Mouse (Mus musculus): ENCODE measurements around the gene Hist1h3d. TPM values are rescaled to one million over a fixed set of nuclear protein-coding genes. Genes with fewer than 3 reads are reported as not detected.
"Not testable (repeated sequence)": the region's sequence is repeated elsewhere in the genome, so short reads cannot be mapped to it uniquely, and the experiment has no call there.

Gene Hist1h3d
- polyA plus RNA-seq, 1 experiment from 2014 or later = 4.6 TPM

GRCm38 (mm10) chr13:23571504-23572217 is 3.9 kb upstream of the Hist1h3d start:
- not testable (repeated sequence) for H3K36me3 ChIP-seq (ENCODE audit: control insufficient read depth, insufficient read depth, low read length); ATAC-seq (replicated peaks; ENCODE audit: insufficient number of reproducible peaks, low FRiP score, low TSS enrichment); H3K4me1 ChIP-seq (ENCODE audit: control insufficient read depth, insufficient read depth, low read length); H3K9me3 ChIP-seq (replicated peaks; ENCODE audit: control insufficient read depth, low read length); H3K27me3 ChIP-seq (ENCODE audit: control insufficient read depth, insufficient read depth, low read length)
- Histone ChIP-seq H3K4me2 (peak overlapping the region; percentile 75), H3K4me3 (ENCODE audit: low read depth, low read length) (peak overlapping the region; percentile 51), H3K9ac (ENCODE audit: low read depth, low read length) (peak overlapping the region; percentile 78), H3K27ac (ENCODE audit: low read depth, low read length) (peak overlapping the region; percentile 96)
- WGBS (ENCODE audit: insufficient replicate concordance) = 4% methylated on average over 10 of the region's 34 CpGs

DNA sequence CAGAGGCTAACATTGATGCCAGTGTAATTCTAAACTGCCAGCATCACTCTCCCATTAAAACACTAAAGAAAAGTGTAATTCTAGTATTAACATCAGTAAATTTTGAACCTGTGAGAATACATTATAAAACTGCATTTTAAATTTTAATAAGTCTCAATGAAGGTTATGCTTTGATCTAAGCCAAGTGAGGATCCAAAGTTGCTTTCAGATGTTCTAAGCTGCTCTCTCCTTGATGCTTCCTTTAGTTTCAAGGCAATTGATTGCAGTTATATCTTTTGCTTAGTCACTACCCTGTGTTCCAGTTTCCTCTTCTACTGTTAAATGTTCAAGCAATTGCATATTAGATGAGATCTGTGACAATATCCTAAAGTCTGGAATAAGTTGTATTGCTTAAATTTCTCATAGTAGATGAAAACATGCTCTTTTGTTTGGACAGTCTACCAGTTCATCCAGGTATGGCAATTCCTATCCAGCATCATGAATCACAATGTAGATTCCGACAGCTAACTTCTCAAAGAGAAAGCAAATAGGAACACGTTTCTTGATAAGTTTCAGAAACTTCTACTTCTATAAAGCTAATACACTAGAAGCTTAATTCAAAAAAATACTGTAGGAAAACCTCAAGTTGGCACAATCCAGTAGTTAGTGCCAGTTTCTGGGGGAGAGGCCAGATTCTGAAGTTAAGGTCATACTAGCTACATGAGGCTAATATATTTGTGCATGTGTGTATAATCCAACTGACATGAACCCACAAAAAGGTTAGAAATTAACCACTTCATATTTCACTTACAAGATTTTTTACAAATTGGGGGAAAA is 3.1 kb upstream of the Hist1h3d start:
- Histone ChIP-seq H3K9me3 (replicated peaks; ENCODE audit: control insufficient read depth, low read length) (no peaks in the 10 kb centered on the region), H3K27me3 (ENCODE audit: control insufficient read depth, insufficient read depth, low read length) (no peaks in the 10 kb centered on the region), H3K4me1 (ENCODE audit: control insufficient read depth, insufficient read depth, low read length) (peaks cover 10% of the 10 kb centered on the region), H3K9ac (ENCODE audit: low read depth, low read length) (peak overlapping the region; percentile 78; the same call in 1 of the 2 replicates), H3K36me3 (ENCODE audit: control insufficient read depth, insufficient read depth, low read length) (no peaks in the 10 kb centered on the region), H3K27ac (ENCODE audit: low read depth, low read length) (peak overlapping the region; percentile 96), H3K4me2 (peak overlapping the region; percentile 75), H3K4me3 (ENCODE audit: low read depth, low read length) (peak overlapping the region; percentile 51)
- no peak for ATAC-seq (replicated peaks; ENCODE audit: insufficient number of reproducible peaks, low FRiP score, low TSS enrichment)
- 40% methylated on average over 2 of the region's 2 CpGs for WGBS (ENCODE audit: insufficient replicate concordance)

DNA sequence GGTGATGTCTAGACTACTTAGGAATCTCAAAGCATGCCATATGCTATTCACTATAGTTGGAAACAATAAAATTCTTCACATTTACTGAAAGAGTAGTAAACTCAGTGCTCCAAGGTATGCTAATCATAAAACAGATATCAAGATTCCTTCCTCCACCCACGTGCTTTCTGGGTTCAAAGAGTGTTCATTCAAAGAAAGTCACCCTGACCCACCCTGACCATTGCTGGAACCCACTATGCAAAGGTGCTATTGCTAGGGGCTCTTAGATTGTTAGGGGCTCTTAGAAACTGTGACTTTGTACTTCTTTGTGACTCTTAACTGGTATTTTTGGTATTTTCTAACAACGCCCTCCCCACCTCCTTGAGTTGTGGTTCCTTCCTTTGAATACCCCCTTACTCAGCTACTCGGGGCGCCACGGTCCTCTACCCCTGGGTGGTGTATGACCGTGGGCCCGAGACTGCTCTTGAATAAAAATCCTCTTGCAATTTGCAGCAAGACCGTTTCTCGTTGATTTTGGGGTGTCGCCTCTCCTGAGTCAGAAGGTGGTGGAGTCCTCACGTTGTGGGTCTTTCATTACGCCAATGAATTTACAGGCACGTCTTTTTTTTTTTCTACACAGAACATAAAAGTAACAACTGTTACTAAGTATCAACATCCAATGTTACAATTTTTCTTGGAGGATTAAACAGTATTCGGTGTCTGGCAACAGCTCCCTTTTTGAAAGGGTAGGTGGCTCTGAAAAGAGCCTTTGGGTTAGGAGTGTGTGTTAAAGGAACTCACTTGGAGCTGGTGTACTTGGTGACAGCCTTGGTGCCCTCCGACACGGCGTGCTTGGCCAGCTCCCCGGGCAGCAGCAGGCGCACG is 2.3 kb upstream of the Hist1h3d start:
- not testable (repeated sequence) for H3K9me3 ChIP-seq (replicated peaks; ENCODE audit: control insufficient read depth, low read length); H3K27me3 ChIP-seq (ENCODE audit: control insufficient read depth, insufficient read depth, low read length); ATAC-seq (replicated peaks; ENCODE audit: insufficient number of reproducible peaks, low FRiP score, low TSS enrichment); H3K36me3 ChIP-seq (ENCODE audit: control insufficient read depth, insufficient read depth, low read length)
- peak overlapping the region; percentile 76 for H3K9ac ChIP-seq (ENCODE audit: low read depth, low read length)
- H3K27ac ChIP-seq (ENCODE audit: low read depth, low read length) = peak overlapping the region; percentile 96
- peak overlapping the region; percentile 51 for H3K4me3 ChIP-seq (ENCODE audit: low read depth, low read length)
- H3K4me2 ChIP-seq = peak overlapping the region; percentile 75
- 13% methylated on average over 17 of the region's 20 CpGs for WGBS (ENCODE audit: insufficient replicate concordance)
- H3K4me1 ChIP-seq (ENCODE audit: control insufficient read depth, insufficient read depth, low read length) = peaks cover 10% of the 10 kb centered on the region

- WGBS (ENCODE audit: insufficient replicate concordance) = under 1% methylated on average over 30 of the region's 42 CpGs
- Histone ChIP-seq H3K27ac (ENCODE audit: low read depth, low read length) (peak within 1 kb of the TSS; percentile 96), H3K4me1 (ENCODE audit: control insufficient read depth, insufficient read depth, low read length) (peaks cover 10% of the 10 kb centered on the region), H3K4me2 (peak within 1 kb of the TSS; percentile 75), H3K4me3 (ENCODE audit: low read depth, low read length) (peak within 1 kb of the TSS; percentile 45), H3K9ac (ENCODE audit: low read depth, low read length) (peak within 1 kb of the TSS; percentile 76)
- H3K9me3 ChIP-seq (replicated peaks; ENCODE audit: control insufficient read depth, low read length); H3K27me3 ChIP-seq (ENCODE audit: control insufficient read depth, insufficient read depth, low read length); H3K36me3 ChIP-seq (ENCODE audit: control insufficient read depth, insufficient read depth, low read length): not testable (repeated sequence)
- peak; percentile 90 for ATAC-seq (replicated peaks; ENCODE audit: insufficient number of reproducible peaks, low FRiP score, low TSS enrichment)
These were observed 1.6 kb upstream of the Hist1h3d start, which contains the start of the genes Hist1h2bf and Hist1h2ad for GRCm38 (mm10) chr13:23573898-23574524. Hist1h2bf (minus strand) TSS chr13:23574196. Hist1h2ad (plus strand) TSS chr13:23574381.

DNA sequence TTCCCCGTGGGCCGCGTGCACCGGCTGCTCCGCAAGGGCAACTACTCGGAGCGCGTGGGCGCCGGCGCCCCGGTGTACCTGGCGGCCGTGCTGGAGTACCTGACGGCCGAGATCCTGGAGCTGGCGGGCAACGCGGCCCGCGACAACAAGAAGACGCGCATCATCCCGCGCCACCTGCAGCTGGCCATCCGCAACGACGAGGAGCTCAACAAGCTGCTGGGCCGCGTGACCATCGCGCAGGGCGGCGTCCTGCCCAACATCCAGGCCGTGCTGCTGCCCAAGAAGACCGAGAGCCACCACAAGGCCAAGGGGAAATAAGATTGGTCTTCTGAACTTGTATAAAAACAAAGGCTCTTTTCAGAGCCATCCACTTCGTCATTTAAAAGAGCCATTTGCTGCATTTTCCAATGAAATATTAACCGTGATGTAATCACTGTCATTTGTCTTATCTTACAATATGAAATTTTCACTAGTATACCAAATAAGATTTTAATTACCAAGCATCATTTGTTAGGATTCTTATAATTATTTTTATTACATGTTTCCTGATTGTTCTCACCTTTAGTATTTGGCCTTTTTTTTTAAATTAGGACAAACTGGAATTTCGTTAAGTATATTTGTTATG is 905 bp upstream of the Hist1h3d start:
- not testable (repeated sequence) for H3K36me3 ChIP-seq (ENCODE audit: control insufficient read depth, insufficient read depth, low read length); ATAC-seq (replicated peaks; ENCODE audit: insufficient number of reproducible peaks, low FRiP score, low TSS enrichment); H3K9me3 ChIP-seq (replicated peaks; ENCODE audit: control insufficient read depth, low read length); H3K27me3 ChIP-seq (ENCODE audit: control insufficient read depth, insufficient read depth, low read length)
- peak overlapping the region; percentile 59; the same call in 1 of the 2 replicates for H3K9ac ChIP-seq (ENCODE audit: low read depth, low read length)
- peak overlapping the region; percentile 25 for H3K4me3 ChIP-seq (ENCODE audit: low read depth, low read length)
- 5% methylated on average over 5 of the region's 39 CpGs for whole genome bisulfite sequencing (ENCODE audit: insufficient replicate concordance)
- H3K4me2 ChIP-seq = peak overlapping the region; percentile 75
- peak overlapping the region; percentile 96 for H3K27ac ChIP-seq (ENCODE audit: low read depth, low read length)
- H3K4me1 ChIP-seq (ENCODE audit: control insufficient read depth, insufficient read depth, low read length) = peaks cover 10% of the 10 kb centered on the region

- H3K4me1 ChIP-seq (ENCODE audit: control insufficient read depth, insufficient read depth, low read length); H3K9me3 ChIP-seq (replicated peaks; ENCODE audit: control insufficient read depth, low read length); H3K27me3 ChIP-seq (ENCODE audit: control insufficient read depth, insufficient read depth, low read length); ATAC-seq (replicated peaks; ENCODE audit: insufficient number of reproducible peaks, low FRiP score, low TSS enrichment); H3K36me3 ChIP-seq (ENCODE audit: control insufficient read depth, insufficient read depth, low read length): not testable (repeated sequence)
- 0% methylated on average over 11 of the region's 40 CpGs for WGBS (ENCODE audit: insufficient replicate concordance)
- H3K9ac ChIP-seq (ENCODE audit: low read depth, low read length) = peak overlapping the region; percentile 76
- peak overlapping the region; percentile 68 for H3K4me2 ChIP-seq
- H3K27ac ChIP-seq (ENCODE audit: low read depth, low read length) = peak overlapping the region; percentile 84
- peak overlapping the region; percentile 45 for H3K4me3 ChIP-seq (ENCODE audit: low read depth, low read length)
These were observed 326 bp downstream of the Hist1h3d start for GRCm38 (mm10) chr13:23575864-23576313.

- 13% methylated on average over 7 of the region's 7 CpGs for WGBS (ENCODE audit: insufficient replicate concordance)
- H3K4me2 ChIP-seq = peak overlapping the region; percentile 68
- peak overlapping the region; percentile 84 for H3K27ac ChIP-seq (ENCODE audit: low read depth, low read length)
- H3K4me3 ChIP-seq (ENCODE audit: low read depth, low read length) = peak overlapping the region; percentile 45
- H3K9ac ChIP-seq (ENCODE audit: low read depth, low read length) = peak overlapping the region; percentile 76
- H3K4me1 ChIP-seq (ENCODE audit: control insufficient read depth, insufficient read depth, low read length) = peaks cover 8% of the 10 kb centered on the region; the same call in 1 of the 2 replicates
- H3K36me3 ChIP-seq (ENCODE audit: control insufficient read depth, insufficient read depth, low read length) = no peaks in the 10 kb centered on the region
- no peaks in the 10 kb centered on the region for H3K9me3 ChIP-seq (replicated peaks; ENCODE audit: control insufficient read depth, low read length)
- H3K27me3 ChIP-seq (ENCODE audit: control insufficient read depth, insufficient read depth, low read length) = no peaks in the 10 kb centered on the region
- no peak for ATAC-seq (replicated peaks; ENCODE audit: insufficient number of reproducible peaks, low FRiP score, low TSS enrichment)
These were observed 853 bp downstream of the Hist1h3d start for GRCm38 (mm10) chr13:23576351-23576881.

Data from heart, embryonic 11.5 days (tissue).